Mouse (Mus musculus): ENCODE measurements at regions not wholly inside any gene's neighbourhood (a gene's known extent, or its start where the extent isn't known, plus 50 kb on each side); places are given as distances from the start of the nearest gene placed in this dataset.

DNA sequence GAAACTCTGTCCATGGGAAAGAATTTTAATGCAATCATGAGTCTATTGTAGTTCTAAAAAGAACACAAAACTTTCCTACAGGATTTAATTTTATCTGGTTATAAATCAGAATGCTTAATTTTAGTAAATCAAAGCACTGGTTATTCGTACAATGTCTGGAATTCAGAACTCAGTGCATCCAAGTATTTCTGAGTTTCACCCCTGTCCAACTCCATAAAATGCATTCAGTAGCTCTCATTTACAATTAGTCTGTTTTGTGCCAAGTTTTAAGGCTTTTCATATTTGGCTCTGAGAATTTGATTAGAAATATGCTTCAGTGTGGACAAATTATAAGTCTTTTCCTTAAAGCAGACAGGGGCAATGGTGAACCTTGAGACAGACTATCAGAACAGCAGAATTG is 433.0 kb upstream of the Slc8a1 start:
- TF ChIP-seq CTCF (IDR thresholded peaks at IDR 0.05; ENCODE audit: low read depth) = no peak
- TF ChIP-seq EP300 (IDR thresholded peaks at IDR 0.05; ENCODE audit: low read depth) = no peak

Data from liver, postnatal 0 days (tissue).